Mouse (Mus musculus): ENCODE measurements at regions not wholly inside any gene's neighbourhood (a gene's known extent, or its start where the extent isn't known, plus 50 kb on each side); places are given as distances from the start of the nearest gene placed in this dataset.
A peak's percentile ranks its signal among the peaks of the same experiment; 100 is the strongest.

GRCm38 (mm10) chr6:66012675-66013074 lies 60.3 kb downstream of the 4930544G11Rik start:
- no peak for DNase-seq

GRCm38 (mm10) chr6:66023531-66023930 lies 71.1 kb downstream of the 4930544G11Rik start:
- no peak for DNase-seq

GRCm38 (mm10) chr6:66036789-66037188 lies 84.4 kb downstream of the 4930544G11Rik start:
- DNase-seq: no peak

- DNase-seq: no peak
These were observed 99.4 kb downstream of the 4930544G11Rik start for GRCm38 (mm10) chr6:66051852-66052251.

- DNase-seq: no peak
These were observed 100.0 kb downstream of the 4930544G11Rik start for GRCm38 (mm10) chr6:66052386-66052785.

- DNase-seq: no peak
These were observed 100.8 kb downstream of the 4930544G11Rik start for GRCm38 (mm10) chr6:66053197-66053596.

- no peak for DNase-seq
These were observed 116.5 kb downstream of the 4930544G11Rik start for GRCm38 (mm10) chr6:66068874-66069273.

GRCm38 (mm10) chr6:66077445-66077844 lies 125.0 kb downstream of the 4930544G11Rik start:
- no peak for DNase-seq

GRCm38 (mm10) chr6:66078769-66079168 lies 126.4 kb downstream of the 4930544G11Rik start:
- DNase-seq: no peak

GRCm38 (mm10) chr6:66101555-66102071 lies 149.2 kb downstream of the 4930544G11Rik start:
- no peak for DNase-seq

- DNase-seq: no peak
These were observed 162.0 kb downstream of the 4930544G11Rik start for GRCm38 (mm10) chr6:66114366-66114765.

- no peak for DNase-seq
These were observed 169.2 kb downstream of the 4930544G11Rik start for GRCm38 (mm10) chr6:66121479-66122183.

GRCm38 (mm10) chr6:66124292-66124691 lies 171.9 kb downstream of the 4930544G11Rik start:
- DNase-seq: no peak

GRCm38 (mm10) chr6:66151786-66152185 lies 199.4 kb downstream of the 4930544G11Rik start:
- DNase-seq: no peak

- no peak for DNase-seq
These were observed 202.4 kb downstream of the 4930544G11Rik start for GRCm38 (mm10) chr6:66154831-66155230.

- no peak for DNase-seq
These were observed 208.4 kb downstream of the 4930544G11Rik start for GRCm38 (mm10) chr6:66160805-66161204.

- DNase-seq: no peak
These were observed 216.5 kb downstream of the 4930544G11Rik start for GRCm38 (mm10) chr6:66168913-66169312.

GRCm38 (mm10) chr6:66197990-66198389 lies 245.6 kb downstream of the 4930544G11Rik start:
- DNase-seq: no peak

- DNase-seq: no peak
These were observed 247.9 kb downstream of the 4930544G11Rik start for GRCm38 (mm10) chr6:66200136-66200790.

- no peak for DNase-seq
These were observed 254.0 kb downstream of the 4930544G11Rik start for GRCm38 (mm10) chr6:66206197-66206925.

GRCm38 (mm10) chr6:66217543-66217942 lies 265.1 kb downstream of the 4930544G11Rik start:
- no peak for DNase-seq

GRCm38 (mm10) chr6:66224164-66224903 lies 271.9 kb downstream of the 4930544G11Rik start:
- peak; percentile 48 for DNase-seq

- DNase-seq: no peak
These were observed 284.0 kb downstream of the 4930544G11Rik start for GRCm38 (mm10) chr6:66236368-66236767.

Data from heart, adult 11 months (tissue).